Mouse (Mus musculus) forelimb bud, embryonic 11.5 days (tissue): ENCODE data around the gene Lhx9.
A peak's percentile ranks its signal among the peaks of the same experiment; 100 is the strongest.

Experiments
- DNase-seq: peaks from one replicate; pipeline ENCODE4 v3.0.0-alpha.2; 2012; ENCODE audit warnings: low read depth, low spot score

Lhx9 gene

GRCm38 (mm10) chr1:138839809-138840430 lies 8.5 kb downstream of the Lhx9 start:
- DNase-seq: no peak

- DNase-seq: no peak
Measured at GRCm38 (mm10) chr1:138839291-138839690, 9.1 kb downstream of the Lhx9 start.

DNA sequence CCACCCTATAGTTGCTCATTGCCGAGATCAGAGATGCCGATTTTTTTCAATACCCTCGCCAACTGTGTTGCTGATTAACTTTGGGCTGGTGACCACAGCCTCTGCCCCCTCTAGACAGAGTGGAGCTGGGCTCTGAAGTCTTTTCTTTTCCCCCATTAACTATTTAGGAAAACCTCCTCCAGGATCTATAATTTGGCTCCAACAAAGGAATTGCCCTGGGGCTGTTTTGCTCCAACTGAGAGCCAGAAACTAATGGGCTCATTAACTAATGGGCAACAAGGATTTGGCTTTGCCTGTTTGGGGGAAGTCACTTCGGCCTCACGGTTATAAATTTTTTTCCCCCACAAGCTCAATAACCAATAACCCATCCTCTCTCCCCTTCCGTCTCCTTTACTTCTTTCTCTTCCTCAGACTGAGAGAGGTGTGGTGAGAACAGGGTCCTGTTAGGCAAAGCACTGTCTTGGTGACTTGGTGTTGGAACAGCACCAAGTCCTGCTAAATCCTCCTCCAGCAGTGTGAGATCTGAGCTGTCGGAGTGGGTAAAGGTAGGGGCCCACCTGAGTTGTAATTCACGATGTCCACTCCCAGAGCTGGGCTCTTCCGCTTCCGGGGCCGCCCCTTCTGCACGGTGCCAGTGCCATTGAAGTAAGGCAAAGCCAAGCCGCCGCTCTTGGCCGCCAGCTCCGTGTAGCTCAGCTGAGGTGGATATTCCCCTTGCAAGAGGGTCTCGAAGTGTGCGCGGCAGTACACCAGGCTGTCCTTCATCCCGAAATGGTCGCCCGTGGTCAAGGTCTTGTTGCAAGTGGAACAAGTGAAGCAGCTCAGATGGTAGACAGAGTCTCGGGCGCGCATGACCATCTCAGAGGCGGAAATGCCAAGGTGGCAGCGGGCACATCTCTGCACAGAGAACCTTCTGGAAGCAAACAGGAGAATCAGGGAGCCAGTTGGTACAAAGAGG lies 10.3 kb downstream of the Lhx9 start:
- DNase-seq: peak; percentile 81

DNA sequence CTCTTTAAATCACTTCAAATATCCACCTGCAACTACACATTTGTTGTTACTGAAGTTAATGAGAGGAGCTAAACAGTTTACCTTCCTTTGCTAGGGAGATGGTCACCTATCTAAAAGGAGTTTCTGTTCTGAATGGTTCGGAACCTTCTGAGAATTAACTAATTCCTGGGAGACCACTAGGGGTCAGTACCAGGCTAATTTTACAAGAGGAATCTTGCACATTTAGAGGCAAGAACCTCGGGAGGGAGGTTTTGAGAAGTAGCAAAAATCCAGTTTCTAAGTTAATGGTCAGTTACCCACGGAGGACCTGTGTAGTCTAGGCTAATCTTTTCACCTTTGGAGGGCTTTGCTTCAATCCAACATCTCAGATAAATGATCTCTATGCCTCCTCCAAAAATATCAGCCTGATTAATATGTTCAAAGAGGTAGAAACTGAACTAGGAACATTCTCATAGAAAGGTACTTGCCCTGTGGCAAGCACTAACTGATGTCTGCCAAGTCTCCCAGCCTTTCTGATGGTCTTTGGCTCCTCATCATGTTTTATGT lies 12.9 kb downstream of the Lhx9 start:
- no peak for DNase-seq

- DNase-seq: no peak
Measured at GRCm38 (mm10) chr1:138831309-138831708, 17.1 kb downstream of the Lhx9 start.

GRCm38 (mm10) chr1:138826841-138827240 lies 21.5 kb downstream of the Lhx9 start:
- no peak for DNase-seq

GRCm38 (mm10) chr1:138822985-138823322 lies 25.4 kb downstream of the Lhx9 start:
- DNase-seq: no peak

DNA sequence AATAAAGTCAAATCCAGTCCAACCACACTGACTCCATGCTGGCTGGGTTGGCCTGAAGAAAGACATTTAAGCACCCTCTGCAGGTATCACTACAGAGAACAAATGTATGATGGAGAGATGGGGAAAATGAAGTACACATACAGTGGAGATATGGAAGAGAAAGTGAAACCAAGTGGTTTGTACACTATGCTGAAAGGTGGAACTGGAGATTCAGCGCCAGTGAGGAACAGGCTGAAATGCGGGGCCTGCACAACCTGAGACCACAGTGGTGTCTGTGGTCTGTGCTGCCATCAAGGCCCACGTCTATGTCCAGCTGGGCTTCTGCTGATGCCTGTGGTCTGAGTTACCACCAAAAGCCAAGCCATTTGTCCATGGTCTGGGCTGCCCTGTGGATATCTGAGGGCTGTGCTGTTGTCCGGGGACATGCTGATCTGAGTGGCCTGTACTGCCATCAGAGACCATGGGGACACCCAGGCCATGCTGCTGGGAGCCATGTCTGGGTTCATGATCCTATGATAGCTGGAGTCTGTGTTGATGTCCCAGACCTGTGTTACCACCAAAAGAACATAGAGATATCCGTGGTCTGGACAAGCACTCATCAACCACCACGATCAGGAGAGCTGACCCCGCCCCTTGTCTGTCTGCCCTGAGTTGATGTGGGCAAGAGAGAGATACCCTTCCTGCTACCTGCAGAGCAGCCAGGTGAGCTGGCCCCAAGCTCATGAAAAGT lies 26.0 kb downstream of the Lhx9 start:
- no peak for DNase-seq

DNA sequence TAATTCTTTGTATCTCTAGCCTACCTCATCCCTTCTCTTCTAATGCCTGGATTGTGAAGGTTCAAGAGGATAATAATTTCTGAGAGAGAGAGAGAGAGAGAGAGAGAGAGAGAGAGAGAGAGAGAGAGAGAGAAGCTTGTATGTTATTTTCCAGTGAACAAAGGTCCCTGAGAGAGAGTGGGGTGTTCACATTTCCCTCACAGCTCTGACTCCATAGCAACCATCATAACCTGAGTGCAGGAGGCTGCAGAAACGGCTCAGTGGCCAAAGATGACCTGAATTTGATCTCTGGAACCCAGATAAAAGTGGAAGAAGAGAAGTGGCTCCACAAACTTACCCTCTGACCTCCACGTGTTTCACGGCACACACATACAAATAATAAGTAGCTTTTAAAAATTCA lies 46.6 kb downstream of the Lhx9 start:
- DNase-seq: no peak

DNA sequence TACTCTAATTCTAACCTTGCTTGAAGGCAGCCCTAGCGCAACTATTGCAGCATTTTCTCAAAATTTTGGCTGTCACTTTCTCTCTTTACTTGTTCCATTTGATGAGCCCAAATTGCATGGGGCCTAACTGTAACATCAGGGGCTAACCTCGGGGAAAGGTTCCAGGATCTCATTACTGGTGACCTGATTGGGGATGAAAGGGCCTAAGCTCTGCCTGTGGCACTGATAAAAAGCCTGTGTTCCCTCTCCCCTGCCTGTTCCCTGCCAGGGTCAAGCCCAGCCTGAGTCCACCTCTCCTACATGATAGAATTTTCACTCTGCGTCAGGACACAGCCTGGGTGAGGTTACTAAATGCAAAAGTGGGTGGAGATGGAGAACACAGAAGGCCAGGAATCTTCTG lies 47.1 kb downstream of the Lhx9 start:
- DNase-seq: no peak

GRCm38 (mm10) chr1:138799692-138800314 lies 48.6 kb downstream of the Lhx9 start:
- no peak for DNase-seq

- no peak for DNase-seq
Measured at GRCm38 (mm10) chr1:138798110-138798509, 50.3 kb downstream of the Lhx9 start.

- DNase-seq: no peak
Measured at GRCm38 (mm10) chr1:138785856-138786255, 62.5 kb downstream of the Lhx9 start.

GRCm38 (mm10) chr1:138784019-138784418 lies 64.4 kb downstream of the Lhx9 start:
- peak; percentile 61 for DNase-seq
